Mouse (Mus musculus) Muller cell, postnatal 12 days (primary cell): ENCODE results near the gene Pde4dip.

Experiments used
- DNase-seq: peaks from one replicate; pipeline ENCODE4 v3.0.0-alpha.2; 2015; ENCODE audit errors: inconsistent ontology term

Pde4dip gene

GRCm38 (mm10) chr3:97686372-97687117 lies 202.0 kb downstream of the Pde4dip start:
- DNase-seq: no peak

- peak; percentile 63 for DNase-seq
Measured at GRCm38 (mm10) chr3:97683560-97684195, 204.8 kb downstream of the Pde4dip start.

GRCm38 (mm10) chr3:97682576-97682975 lies 205.9 kb downstream of the Pde4dip start:
- DNase-seq: no peak

- no peak for DNase-seq
Measured at GRCm38 (mm10) chr3:97682159-97682502, 206.4 kb downstream of the Pde4dip start.

- DNase-seq: peak; percentile 77
Measured at GRCm38 (mm10) chr3:97681321-97682158, 207.0 kb downstream of the Pde4dip start.

- DNase-seq: peak; percentile 62
Measured at GRCm38 (mm10) chr3:97680631-97681320, 207.7 kb downstream of the Pde4dip start.

GRCm38 (mm10) chr3:97678416-97678815 lies 210.1 kb downstream of the Pde4dip start:
- DNase-seq: no peak

GRCm38 (mm10) chr3:97676126-97676525 lies 212.4 kb downstream of the Pde4dip start:
- no peak for DNase-seq

- no peak for DNase-seq
Measured at GRCm38 (mm10) chr3:97674644-97675110, 213.8 kb downstream of the Pde4dip start, which contains the start of gene Gm17651. TSS of gene Gm17651 (minus strand) at chr3:97674694.

GRCm38 (mm10) chr3:97667093-97667675 lies 221.3 kb downstream of the Pde4dip start:
- DNase-seq: peak; percentile 70

GRCm38 (mm10) chr3:97666154-97666553 lies 222.4 kb downstream of the Pde4dip start:
- no peak for DNase-seq

GRCm38 (mm10) chr3:97665525-97665924 lies 223.0 kb downstream of the Pde4dip start:
- no peak for DNase-seq

- DNase-seq: no peak
Measured at GRCm38 (mm10) chr3:97661206-97661605, 227.3 kb downstream of the Pde4dip start.

GRCm38 (mm10) chr3:97659746-97660145 lies 228.8 kb downstream of the Pde4dip start:
- peak; percentile 64 for DNase-seq

GRCm38 (mm10) chr3:97658426-97659193 lies 229.9 kb downstream of the Pde4dip start:
- DNase-seq: peak; percentile 88

GRCm38 (mm10) chr3:97657655-97658411 lies 230.7 kb downstream of the Pde4dip start, which contains the start of gene Prkab2:
TSS of gene Prkab2 (plus strand) at chr3:97658193.
- peak; percentile 99 for DNase-seq

- DNase-seq: no peak
Measured at GRCm38 (mm10) chr3:97654901-97655300, 233.6 kb downstream of the Pde4dip start.

GRCm38 (mm10) chr3:97653781-97654180 lies 234.7 kb downstream of the Pde4dip start:
- DNase-seq: no peak

GRCm38 (mm10) chr3:97651604-97652003 lies 236.9 kb downstream of the Pde4dip start:
- no peak for DNase-seq

GRCm38 (mm10) chr3:97649469-97649868 lies 239.0 kb downstream of the Pde4dip start:
- no peak for DNase-seq
